Mouse (Mus musculus) cerebellum, adult 9-10 months (tissue): Measurements from ENCODE around the gene Evi5.

Experiments used
- DNase-seq: peaks from one replicate; pipeline ENCODE4 v3.0.0; 2022

Evi5 gene

DNA sequence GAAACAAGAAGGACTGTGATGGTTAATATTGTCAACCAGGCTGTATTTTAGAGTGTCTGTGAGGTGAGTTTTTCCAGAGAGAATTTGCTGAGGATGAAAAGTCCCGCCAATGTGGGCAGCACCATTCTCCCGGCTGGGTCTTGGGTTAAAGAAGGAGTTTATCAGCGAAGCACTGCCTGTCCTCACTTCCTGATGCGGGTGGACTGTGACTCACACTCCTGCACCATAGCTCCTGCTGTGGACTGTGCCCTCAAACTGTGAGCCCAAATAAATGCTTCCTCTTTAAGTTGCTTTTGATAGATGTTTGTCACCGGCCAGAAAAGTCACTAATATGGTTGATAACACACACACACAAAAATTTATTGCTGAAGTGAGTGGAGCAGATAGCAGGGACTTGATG is 138.7 kb downstream of the Evi5 start:
- DNase-seq, result no peak

DNA sequence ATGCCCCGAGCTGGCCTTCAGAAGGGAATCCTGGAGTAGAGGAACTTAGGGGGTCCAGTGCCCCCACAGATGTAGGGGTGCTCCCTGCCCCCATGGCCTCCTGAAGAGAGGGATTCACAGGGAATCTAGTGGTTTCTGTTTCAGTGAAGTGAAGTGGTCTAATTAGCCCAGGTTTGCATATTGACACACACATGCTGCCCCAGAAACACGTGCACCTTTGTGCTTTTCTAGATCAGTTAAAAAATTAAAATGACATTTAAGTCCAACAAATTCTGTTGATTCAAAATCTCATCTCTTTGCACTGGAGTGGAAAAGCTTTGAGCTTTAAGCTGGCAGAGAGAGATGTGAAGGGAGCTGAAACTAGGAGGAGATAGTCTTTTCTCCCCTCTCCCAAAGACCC is 143.1 kb downstream of the Evi5 start:
- DNase-seq, result no peak

DNA sequence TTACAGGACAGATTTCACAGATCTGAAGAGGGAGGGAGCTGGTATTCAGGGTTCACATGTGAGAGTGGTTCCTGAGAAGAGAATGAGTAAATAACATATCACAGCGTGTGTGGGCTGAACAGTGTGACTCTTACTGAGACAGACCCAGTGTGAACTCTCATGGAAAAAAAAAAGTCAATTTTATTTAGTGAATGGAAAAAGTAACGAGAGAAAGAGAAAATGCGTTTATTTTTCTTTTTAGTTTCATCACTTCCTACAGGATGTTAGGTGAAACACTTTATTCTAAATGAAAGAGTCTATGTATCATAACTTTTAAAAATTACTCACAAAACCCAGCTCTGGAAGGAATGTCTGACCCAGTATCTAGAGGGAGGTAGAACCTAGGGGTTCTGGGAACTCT is 143.5 kb downstream of the Evi5 start:
- DNase-seq, result no peak

DNA sequence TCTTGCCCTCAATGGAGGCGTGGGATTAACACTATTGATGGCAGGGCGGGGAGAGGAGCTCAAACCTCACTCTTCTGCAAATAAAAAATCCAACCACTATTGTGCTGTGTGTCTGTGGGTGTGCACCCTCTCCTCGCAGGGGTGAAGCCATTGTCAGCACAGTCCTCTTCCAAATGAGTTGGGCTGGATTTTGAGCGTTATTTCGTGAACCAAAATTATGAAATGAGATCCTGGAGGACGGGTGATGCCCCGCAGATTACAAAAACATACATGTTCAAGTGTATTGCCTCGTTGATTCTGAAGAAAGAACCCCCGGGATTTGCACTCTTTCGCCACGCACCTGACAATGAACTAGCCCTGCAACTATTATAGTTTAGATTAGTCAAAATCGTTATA is 147.9 kb downstream of the Evi5 start:
- no peak for DNase-seq

DNA sequence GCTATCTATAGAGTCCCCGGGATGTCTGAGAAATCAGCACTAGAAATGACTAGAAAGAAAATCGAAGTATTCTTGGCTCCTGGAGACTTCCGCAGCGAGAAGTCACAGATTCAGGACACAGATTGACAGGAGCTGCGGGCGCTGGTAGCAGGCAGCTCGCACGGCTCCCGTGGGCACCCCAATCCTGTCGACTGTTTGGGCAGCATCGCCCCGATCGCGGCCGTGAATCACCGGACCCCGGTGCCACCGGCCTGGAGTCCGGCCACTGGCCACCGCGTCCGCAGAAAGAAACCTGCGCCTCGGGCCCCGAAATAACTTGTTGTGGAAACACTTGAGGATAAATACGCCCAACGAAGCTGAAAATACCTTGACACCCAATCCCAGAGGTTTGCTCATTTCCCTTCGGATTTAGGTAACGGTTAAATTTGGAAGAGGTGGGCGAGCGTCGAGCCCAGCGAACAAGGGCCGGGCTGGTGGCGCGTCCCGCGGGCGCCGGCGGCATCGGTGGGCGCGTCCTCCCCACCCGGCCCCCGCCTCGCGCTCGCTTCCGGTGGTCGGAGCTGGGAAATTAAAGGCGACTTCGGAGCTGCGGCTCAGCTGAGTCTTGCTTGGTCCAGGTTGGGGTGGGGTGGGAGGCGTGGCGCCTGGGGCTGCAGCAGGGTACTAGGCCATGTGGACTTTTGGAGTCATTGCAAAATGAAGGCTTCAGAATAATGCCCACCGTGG is 148.5 kb downstream of the Evi5 start:
- no peak for DNase-seq

DNA sequence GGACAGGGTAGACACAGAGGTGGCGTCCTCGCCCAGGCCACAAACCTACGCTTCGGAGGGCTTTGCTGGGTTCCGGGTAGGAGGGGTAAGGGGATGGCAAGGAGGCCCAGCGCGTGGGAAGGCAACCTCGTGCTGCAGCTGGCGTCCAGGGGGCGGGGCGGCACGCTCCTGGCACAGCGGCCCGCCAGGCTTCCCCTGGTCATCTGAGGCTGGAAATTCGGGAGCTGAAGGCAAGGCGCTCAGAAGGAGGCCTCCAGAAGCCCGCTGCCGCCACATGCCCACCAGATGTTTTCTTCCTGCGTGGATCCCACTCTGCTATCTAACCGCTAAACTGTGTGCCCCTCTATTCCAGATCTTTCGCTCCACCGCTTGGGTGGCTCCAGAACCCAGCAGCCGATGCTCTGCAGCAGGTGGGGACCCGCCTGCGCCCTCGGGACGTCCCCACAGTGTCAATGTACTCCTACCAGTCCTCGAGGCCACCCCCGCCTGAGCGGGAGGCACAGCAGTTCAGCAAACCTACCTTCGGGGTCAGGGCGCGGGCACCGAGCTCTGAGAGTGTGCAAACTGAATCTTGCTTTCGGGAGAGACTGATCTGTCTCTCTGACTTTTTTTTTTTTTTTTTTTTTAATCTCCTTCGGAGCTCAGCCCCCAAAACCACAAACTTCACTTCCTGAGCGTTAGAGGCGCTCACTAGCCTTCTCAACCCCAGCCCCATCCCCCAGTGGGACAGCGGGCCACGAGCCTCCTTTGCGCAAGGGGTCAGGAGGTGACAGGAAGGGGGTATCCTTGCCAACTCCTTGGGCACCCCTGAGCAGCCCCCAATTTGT is 149.3 kb downstream of the Evi5 start, which contains the start of gene Gfi1:
Gene Gfi1, minus strand, starts transcription at position 602 of the 827 bp plus-strand sequence.
- DNase-seq, result no peak

DNA sequence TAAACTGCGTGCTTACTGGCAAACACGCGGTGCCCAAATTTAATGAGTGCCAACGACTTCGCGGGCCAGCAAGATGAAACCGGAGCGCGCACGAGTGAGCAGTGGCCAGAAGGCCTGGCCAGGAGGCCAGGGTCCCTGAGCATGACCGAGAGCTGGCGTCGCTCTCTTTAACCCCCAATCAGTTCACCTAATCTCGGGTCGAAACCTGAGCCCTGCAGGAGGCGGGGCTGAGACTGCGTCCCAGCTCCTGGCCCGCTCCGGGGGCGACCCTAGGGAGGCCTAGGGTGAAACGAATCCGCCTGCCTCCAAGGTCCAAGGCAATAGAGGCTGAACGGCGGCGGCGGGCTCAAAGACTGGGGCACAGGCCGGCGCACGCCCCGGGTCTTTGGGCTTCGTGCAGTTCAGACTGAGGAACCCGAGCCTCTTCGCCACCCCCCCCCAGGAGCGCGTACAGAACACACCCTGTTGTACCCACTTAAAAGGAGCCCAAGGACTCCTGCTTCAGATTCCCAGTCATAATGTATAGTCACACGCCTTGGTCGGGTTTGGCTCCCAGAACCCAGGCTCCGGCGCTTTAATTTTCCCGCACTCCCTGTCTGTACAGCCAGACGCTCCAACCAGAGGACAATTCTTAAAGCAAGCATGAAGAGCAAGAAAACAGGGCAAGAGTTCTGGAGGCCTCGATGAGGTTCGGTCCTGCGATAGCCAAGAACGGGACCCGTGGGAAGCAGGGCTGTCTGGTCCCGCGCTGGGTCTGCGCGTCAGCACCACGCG is 150.1 kb downstream of the Evi5 start:
- no peak for DNase-seq

DNA sequence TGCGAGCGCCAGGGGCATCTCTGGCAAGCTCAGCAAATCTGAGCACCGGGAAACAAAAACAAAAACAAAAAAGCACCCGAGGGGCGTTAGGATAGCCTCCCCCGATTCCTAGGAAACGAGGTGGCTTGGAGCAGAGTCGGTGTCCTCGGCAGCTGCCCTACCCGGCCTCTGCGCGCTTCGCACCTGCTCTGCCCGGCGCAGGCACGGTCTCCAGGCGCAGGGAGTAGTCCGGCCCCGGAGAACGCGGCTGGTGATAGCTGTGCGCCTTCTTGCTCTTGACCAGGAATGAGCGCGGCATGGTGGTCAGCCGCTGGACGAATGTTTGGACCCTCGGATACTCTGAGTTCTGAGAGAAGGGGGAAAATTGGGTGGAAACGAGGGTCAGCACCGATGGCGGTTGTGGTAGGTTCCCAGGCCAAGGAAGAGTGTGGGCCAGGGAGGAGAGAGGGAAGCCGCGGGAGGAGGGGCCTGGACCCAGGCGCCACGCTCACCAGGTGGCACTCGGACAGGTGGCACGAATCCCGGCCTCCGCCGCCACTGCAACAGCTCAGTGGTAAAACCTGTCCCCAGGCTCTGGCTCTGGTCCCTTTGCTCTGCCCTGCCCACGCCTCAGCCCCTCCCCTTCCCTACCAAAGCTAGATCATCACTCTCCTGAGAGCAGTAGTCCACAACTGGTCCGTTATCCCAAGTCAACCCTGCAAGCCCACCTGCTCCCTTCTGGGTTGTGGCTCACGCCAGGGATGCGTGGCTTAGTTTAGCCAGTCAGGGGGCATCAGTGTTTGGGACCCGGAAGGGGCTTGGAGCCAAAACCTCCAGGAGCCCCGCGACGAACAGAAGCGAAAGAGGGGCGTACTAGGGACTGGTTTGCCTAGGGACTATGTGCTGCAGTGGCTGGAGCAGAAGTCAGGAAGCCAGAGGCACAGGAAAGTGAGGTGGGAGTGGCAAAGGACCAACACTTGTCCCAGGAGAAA is 151.1 kb downstream of the Evi5 start:
- DNase-seq, result no peak

DNA sequence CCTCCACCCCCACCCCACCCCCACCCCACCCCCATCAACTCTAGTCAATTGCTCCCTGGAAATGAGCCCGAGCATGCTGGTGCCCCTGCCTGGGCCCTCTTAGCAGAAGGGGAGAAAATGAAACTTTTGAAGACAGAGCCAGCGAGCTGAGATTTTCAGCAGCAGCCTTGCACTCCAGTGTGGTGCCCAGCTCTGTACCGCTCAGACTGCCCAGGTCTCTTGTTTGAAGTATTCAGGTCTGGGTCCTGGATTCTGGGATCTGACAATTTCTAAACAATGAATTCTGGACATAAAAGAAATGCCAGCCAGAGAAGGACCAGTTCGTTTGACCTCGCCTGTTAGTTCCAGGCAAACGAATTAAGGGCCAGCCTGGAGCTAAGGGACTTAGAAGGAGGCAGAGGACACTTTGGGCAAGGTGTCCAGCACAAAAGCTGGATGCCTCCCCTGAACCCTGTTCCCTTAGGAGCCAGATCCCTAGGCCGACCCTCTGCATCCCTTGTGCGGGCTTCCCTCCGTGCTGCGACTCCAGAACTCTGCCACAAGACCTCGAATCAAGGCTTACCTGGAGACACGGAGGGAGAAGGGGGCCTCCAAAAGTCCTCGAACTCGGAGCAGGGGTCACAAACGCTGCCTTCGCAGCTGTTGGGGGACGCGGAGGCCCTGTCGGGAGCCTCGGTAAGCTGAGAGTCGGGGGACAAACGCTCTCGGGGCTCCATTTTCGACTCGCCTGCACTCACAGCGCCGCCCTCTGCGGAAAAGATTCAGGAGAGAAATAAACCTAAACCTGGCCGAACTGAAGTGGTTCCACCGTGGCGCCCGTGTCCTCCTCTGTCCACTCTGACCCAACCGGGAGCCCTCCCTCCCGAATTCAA is 152.0 kb downstream of the Evi5 start:
- no peak for DNase-seq

DNA sequence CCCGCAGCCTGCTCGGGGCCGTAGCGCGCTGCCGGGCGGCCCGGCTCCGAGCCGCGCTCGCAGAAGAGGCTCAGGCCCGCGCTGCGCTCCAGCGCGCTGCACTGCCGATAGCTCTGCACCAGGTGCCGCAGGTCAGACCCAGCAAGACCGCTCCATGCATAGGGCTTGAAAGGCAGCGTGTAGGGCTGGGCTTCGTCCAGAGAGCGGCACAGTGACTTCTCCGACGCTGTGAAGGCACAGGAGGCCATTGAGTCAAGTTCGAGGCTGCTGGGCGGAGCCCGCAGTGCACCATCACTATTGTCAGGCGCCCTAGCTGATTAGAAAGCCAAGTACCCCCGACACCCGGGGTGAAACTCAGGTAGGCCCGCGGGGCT is 153.3 kb downstream of the Evi5 start:
- no peak for DNase-seq

DNA sequence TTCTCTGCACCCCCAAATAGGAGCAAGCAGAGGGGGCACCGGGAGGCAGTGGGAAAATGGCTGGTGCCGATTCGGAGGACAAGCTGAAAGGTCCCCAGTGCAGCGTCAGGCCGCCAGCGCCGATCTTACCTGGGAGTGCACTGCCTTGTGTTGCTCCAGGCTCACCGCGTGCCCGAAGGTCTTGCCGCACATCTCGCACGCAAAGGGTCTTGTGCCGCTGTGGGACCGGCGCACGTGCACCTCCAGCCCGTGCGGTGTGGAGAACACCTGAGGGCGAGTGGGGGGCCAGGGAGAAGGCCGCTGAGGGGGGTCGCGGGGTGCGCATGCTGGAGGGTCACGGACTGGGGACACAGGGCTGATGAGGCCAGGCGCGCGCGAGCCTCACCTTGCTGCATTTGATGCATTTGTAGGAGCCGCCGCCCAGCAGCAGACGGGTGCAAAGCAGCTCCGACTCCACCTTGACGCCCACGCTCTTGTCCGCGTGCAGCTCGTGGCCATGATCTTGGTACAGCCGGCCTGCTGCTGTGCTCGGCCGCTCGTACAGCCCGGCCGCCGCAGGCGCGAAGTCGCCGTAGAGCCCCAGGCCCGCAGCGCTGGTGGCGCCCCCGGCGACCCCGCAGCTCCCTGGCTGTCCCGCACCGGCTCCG is 153.8 kb downstream of the Evi5 start:
- no peak for DNase-seq

DNA sequence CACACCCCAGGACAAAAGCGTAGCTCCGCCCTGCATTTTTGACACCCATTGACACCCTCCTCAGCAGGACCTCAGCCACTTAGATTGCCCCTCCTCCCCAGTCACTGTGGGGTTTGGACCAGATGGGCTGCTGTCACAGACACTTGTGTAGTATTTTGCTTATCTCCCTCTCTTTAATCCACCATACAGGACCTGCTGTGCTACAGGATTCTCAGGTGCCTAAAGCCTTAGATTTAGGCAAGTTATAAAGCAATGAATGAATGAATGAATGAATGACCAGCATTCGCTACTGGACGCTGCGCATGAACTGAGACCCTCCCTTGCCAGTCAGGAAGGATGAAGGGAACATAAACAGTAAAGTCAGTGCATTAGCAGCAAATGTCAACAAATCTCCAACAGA is 154.4 kb downstream of the Evi5 start:
- no peak for DNase-seq

DNA sequence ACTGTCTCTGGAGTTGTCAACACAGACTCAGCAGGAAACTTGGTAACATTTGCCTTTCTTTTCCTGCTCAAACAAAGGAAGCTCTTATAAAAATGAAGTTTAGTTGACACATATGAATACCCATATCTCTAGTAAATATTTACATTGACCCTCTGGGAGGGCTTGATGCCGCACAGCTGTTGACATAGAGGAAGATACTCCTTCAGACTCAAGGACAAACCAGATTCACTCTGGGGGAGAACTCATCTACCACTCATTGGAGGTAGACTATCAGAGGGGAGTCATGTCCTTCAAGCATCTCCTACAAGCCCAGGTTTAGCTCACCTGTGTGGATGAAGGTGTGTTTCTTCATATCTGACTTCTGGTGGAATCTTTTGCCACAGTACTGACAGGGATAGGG is 155.1 kb downstream of the Evi5 start:
- no peak for DNase-seq

DNA sequence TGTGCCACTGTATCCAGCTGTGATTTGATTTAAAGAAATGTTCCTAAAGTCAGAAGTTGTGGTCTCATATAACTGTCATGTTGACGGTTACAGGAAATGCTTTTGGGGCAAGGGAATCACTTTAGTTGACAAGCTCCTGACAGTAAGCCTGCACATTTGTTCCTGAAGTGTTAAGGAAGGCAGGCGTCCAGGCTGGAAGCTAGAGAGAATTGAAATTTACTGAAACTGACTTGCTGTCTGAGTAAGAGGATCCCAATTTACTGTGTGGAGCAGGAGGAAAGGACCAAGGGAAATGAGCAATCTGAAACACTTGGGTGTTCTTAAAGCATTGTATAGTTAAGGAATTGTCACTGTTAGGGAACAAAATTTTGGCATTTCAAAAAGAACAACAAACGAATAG is 155.7 kb downstream of the Evi5 start:
- no peak for DNase-seq

DNA sequence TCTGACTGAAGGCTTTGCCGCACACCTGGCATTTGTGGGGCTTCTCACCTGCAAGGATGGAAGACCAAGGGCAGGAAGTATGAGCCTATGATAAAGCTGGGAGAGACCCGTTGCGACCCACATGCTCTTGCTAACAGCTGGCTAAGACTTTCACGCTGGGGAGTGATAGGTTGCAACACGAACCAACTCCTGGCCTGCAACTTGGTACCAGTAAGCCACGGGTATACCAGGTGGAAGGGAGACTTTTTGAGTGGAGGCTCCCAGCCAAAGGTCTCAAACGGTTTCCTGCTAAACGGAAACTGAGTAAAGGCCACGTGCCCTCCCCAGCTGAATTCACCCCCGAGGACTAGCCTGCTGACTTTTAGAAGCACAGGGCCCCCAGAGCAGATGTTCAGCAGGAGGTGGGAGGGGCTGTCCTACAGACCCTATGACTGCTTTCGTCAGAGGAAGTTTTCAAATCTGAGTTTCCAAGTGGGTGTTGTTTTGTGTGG is 157.0 kb downstream of the Evi5 start:
- DNase-seq, result no peak

DNA sequence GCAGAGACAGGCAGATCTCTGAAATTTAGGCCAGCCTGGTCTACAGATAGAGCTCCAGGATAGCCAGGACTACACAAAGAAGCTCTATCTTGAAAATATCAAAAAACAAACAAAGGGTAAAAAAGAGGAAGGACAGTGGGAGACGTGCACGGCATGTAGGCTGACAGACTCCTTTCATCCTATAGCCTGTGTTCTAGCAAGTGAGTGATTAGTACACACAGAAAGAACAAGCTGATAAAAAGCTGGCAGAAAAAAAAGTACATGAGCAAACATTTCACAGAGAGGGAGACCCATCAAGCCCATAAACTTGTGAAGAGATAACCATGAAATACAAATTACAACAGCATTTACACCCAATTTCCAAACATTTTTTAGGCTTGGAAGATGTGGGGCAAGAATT is 163.2 kb downstream of the Evi5 start:
- DNase-seq, result no peak

DNA sequence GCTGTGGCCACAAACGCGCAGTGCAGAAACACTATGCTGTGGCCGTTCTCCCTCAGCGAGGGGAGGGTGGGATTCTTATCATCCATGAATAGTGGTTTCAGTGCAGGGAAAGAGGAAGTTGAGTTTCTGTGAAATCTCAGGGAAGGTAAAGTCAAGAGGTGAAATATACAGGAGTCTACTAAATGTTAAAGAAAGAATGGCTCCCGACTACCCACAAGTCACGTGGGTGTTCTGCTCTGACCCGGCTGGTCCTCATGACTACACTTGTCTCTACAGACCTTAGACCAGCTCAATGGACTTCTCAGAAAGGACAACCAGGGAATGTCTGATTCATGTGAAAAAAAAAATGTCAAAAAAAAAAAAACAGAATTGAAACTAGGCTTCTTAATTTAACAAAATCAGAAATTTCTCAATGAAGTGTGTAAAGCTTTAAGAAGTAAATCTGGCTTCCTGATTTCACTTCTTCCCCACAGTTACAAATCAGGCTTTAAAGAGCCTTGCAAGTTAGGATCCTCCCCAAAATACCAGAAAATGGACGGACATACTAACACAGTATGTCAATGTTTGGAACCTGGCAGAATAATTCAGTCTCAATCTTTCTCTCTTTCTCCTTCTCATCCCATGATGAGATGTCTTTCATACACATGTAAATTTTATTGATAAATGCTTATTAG is 166.6 kb downstream of the Evi5 start:
- DNase-seq, result no peak

DNA sequence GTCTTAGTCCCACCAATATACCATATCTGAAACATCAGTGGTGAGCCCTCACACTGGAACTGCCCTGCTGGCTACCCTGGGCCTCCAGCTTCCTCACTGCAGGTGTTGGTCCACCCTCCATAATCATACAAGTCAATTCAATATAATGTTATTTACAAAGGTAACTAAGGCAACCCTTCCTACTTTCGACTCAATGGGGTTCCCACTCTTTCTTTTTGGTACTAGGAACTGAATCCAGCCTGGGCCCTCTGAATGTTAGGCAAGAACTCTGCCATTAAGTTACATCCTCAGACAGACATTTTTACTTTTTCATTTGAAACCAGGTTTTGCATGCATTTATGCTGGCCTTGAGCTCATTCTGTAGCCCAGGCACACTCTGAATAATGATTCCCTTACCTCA is 168.6 kb downstream of the Evi5 start:
- no peak for DNase-seq

DNA sequence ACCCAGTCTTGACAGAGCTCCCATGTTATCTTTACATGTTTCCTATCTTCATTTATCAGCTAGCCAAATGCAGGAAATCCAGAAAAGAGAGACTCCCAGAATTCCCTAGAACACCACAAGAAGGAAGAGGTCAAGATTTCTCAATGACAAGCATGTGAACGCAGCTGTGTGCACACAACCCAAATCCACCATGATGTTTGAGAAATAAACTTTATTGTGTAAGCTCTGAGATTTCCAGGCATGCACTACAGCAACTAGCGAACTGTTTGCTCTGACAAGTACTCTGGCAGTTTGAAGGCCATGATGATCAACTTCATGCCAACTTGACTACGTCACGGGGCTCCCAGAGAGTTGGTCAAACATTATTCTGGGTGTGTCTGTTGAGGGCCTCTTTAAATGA is 169.2 kb downstream of the Evi5 start:
- no peak for DNase-seq

DNA sequence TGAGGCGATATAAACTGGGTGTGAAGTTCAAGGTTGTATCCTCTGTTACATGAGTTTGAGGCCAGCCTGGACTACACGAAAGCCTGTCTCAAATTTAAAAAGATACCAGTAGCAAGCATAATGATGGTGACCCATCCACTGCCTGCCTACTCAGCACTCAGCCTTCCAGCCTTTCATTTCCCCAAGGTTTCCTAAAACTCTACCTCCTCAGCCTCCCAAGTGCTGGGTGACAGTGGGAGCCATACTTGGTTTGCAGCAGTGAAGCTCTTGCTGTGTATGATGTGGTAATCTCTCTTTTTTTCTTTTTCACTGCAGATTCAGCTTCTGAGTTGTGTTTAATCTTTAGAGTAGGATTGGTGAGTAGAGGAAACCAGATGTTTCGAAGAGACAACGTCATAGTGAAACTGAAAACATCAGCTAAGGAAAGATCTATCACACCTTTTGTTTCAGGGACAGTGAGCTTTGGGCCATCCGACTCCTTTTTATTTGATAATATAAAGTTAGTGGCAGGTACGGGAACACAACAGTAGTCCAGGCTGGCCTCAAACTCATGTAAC is 171.6 kb downstream of the Evi5 start:
- no peak for DNase-seq
